Mouse (Mus musculus) cerebellum, postnatal 36 days (tissue): ENCODE results near the gene Nudt3.

Experiments
- DNase-seq, 2 experiments: peaks; one replicate each; pipeline ENCODE4 v3.0.0; 2021 to 2022; ENCODE audit warnings: mixed read lengths in 2 of 2

The Nudt3 gene

GRCm38 (mm10) chr17:27596376-27597190 is 26.7 kb downstream of the Nudt3 start:
- no peak for DNase-seq

- DNase-seq: no peak
Observed at GRCm38 (mm10) chr17:27595659-27596375, 27.5 kb downstream of the Nudt3 start.

GRCm38 (mm10) chr17:27592565-27592910 is 30.8 kb downstream of the Nudt3 start:
- DNase-seq: no peak

GRCm38 (mm10) chr17:27591826-27592564 is 31.3 kb downstream of the Nudt3 start:
- DNase-seq: no peak

- DNase-seq: no peak
Observed at GRCm38 (mm10) chr17:27588231-27588630, 35.1 kb downstream of the Nudt3 start.

GRCm38 (mm10) chr17:27587252-27587651 is 36.0 kb downstream of the Nudt3 start:
- DNase-seq: no peak

GRCm38 (mm10) chr17:27586661-27587060 is 36.6 kb downstream of the Nudt3 start:
- DNase-seq: no peak

GRCm38 (mm10) chr17:27583185-27583894 is 40.0 kb downstream of the Nudt3 start:
- no peak for DNase-seq

- no peak for DNase-seq
Observed at GRCm38 (mm10) chr17:27580392-27581068, 42.8 kb downstream of the Nudt3 start.

GRCm38 (mm10) chr17:27579816-27580215 is 43.5 kb downstream of the Nudt3 start:
- peak; percentile 68 to 73 for DNase-seq

GRCm38 (mm10) chr17:27578487-27578886 is 44.8 kb downstream of the Nudt3 start:
- DNase-seq: no peak

GRCm38 (mm10) chr17:27577468-27577867 is 45.8 kb downstream of the Nudt3 start:
- no peak for DNase-seq

- no peak for DNase-seq
Observed at GRCm38 (mm10) chr17:27576056-27576455, 47.2 kb downstream of the Nudt3 start.

GRCm38 (mm10) chr17:27575116-27575776 is 48.0 kb downstream of the Nudt3 start:
- DNase-seq: no peak

- DNase-seq: peak; percentile 94 to 95
Observed at GRCm38 (mm10) chr17:27574470-27575115, 48.7 kb downstream of the Nudt3 start.

- no peak for DNase-seq
Observed at GRCm38 (mm10) chr17:27573772-27574320, 49.4 kb downstream of the Nudt3 start.

- DNase-seq: no peak
Observed at GRCm38 (mm10) chr17:27571315-27571714, 52.0 kb downstream of the Nudt3 start.

GRCm38 (mm10) chr17:27568228-27568627 is 55.1 kb downstream of the Nudt3 start:
- DNase-seq: peak in 1 of 2 experiments; percentile 57

GRCm38 (mm10) chr17:27565942-27566267 is 57.4 kb downstream of the Nudt3 start:
- no peak for DNase-seq

GRCm38 (mm10) chr17:27565163-27565941 is 57.9 kb downstream of the Nudt3 start, which contains the start of gene AI413582:
TSS of gene AI413582 (minus strand) at chr17:27565756.
- DNase-seq: peak; percentile 98 to 99
